Mouse (Mus musculus) erythroblast, embryonic 14.5 days (primary cell): Measurements from ENCODE around the gene Akap17b.

Source experiments
- GATA1 ChIP-seq: IDR thresholded peaks from 2 replicates; pipeline ENCODE4 v1.6.1; 2012; ENCODE audit warnings: low read length, inconsistent platforms, mixed read lengths
- TAL1 ChIP-seq: IDR thresholded peaks from 3 replicates; pipeline ENCODE4 v1.6.1; 2012; ENCODE audit warnings: low read length, inconsistent platforms, mixed read lengths

DNA sequence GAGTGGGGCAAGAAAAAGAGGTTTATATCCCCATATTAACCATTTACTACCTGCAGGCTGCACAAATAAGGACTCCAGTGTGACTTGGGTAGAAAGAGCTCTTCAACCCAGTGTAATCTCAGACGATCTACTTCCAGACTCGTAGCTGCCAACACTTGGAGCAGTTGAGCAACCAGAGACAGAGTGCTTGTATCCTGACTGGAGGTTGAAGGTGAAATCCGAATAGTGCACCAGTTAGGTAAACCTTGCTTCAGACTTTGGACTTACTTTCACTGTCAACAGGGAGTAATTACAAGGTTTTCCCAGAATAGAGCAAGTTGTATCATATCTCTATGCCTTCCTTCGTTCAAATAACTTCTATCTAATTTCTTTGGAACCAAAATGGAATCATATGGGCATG is 53.7 kb downstream of the Akap17b start:
- TF ChIP-seq GATA1 (no peak), TAL1 (no peak)
